Mouse (Mus musculus): Measurements from ENCODE around the gene Lypd8.

Gene Lypd8

GRCm38 (mm10) chr11:58399985-58400645 lies 21.3 kb downstream of the Lypd8 start:
- no peak for DNase-seq (ENCODE audit: low read depth, low spot score)

DNA sequence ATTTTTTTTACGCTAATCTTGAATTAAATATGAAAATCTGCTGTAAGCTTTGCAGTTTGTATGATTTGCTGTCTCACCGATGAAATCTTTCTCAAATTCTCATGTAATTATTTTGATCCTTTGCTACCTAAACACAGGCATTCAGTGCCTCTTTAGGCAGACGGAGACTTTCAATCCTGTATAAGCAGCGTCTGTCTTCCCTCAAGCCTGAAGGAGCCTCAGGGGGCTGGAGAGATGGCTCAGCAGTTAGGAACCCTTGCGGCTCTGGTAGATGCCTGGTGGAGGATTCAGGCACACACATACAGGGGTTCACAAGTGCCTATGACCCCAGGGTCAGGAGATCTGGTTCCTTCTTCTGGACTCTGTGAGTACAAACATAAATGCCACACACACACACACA lies 21.8 kb downstream of the Lypd8 start:
- no peak for DNase-seq (ENCODE audit: low read depth, low spot score)

GRCm38 (mm10) chr11:58408066-58408465 lies 29.2 kb downstream of the Lypd8 start:
- no peak for DNase-seq (ENCODE audit: low read depth, low spot score)

- no peak for DNase-seq (ENCODE audit: low read depth, low spot score)
These were observed 39.5 kb downstream of the Lypd8 start for GRCm38 (mm10) chr11:58418336-58418735.

DNA sequence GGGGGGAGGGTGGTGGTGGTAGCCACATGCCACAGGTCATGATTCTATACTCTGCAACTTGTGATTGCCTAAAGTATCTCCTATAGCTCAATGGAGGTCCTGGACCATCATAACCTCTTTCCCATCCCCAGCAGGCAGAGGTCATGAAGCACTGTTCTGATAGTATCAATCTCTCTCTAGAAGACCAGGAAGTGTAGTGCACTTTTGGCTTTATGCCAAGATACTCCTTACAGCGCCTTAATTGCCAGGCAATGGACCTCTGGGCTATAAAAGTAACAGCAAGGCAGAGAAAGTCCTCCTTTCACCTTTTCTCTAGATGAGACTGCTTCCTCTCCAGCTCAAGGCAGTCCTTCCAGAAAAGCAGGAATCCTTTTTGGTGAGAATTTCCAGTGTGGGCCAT lies 42.0 kb downstream of the Lypd8 start, which contains the start of gene 1810065E05Rik:
Gene 1810065E05Rik (plus strand): TSS at position 297 of the 400 bp plus-strand sequence.
- no peak for DNase-seq (ENCODE audit: low read depth, low spot score)

GRCm38 (mm10) chr11:58432259-58432658 lies 53.4 kb downstream of the Lypd8 start, which contains the start of gene Gm12253:
Gene Gm12253, plus strand, starts transcription at chr11:58432559.
- no peak for DNase-seq (ENCODE audit: low read depth, low spot score)

- no peak for DNase-seq (ENCODE audit: low read depth, low spot score)
These were observed 59.0 kb downstream of the Lypd8 start for GRCm38 (mm10) chr11:58437866-58438265.
